Mouse (Mus musculus) MEL (cell line): ENCODE results near the gene Ddx25.

Experiments
- CTCF ChIP-seq, 3 experiments: IDR thresholded peaks in 2 of 3; conservative IDR thresholded peaks in 1 of 3; 2 replicates each; pipeline ENCODE4 v1.5.1; 2011 to 2012; ENCODE audit warnings: low read length in 3 of 3, low read depth in 2 of 3, mild to moderate bottlenecking in 2 of 3, improper control_type of control experiment in 1 of 3, inconsistent platforms in 1 of 3, mixed read lengths in 1 of 3, moderate library complexity in 1 of 3; ENCODE audit not compliant: control insufficient read depth in 1 of 3, insufficient read depth in 1 of 3, poor library complexity in 1 of 3, severe bottlenecking in 1 of 3
- GATA1 ChIP-seq: IDR thresholded peaks from 2 replicates; pipeline ENCODE4 v1.6.1; 2011; ENCODE audit warnings: low read depth, low read length, improper control_type of control experiment
- MAZ ChIP-seq: IDR thresholded peaks from 2 replicates; pipeline ENCODE4 v1.6.1; 2012; ENCODE audit warnings: low read depth, mild to moderate bottlenecking, inconsistent platforms, low read length, improper control_type of control experiment
- MXI1 ChIP-seq: IDR thresholded peaks from 2 replicates; pipeline ENCODE4 v1.6.1; 2011; ENCODE audit warnings: mild to moderate bottlenecking, low read depth, low read length, improper control_type of control experiment
- SMC3 ChIP-seq: IDR thresholded peaks from 2 replicates; pipeline ENCODE4 v1.6.1; 2011; ENCODE audit warnings: low read depth, low read length, improper control_type of control experiment
- USF2 ChIP-seq, 2 experiments: IDR thresholded peaks; 2 replicates each; pipeline ENCODE4 v1.6.1; 2011 to 2012; ENCODE audit warnings: improper control_type of control experiment in 2 of 2, low read length in 2 of 2, borderline replicate concordance in 1 of 2, inconsistent platforms in 1 of 2, low read depth in 1 of 2, mild to moderate bottlenecking in 1 of 2; ENCODE audit not compliant: insufficient read depth in 1 of 2
- ZKSCAN1 ChIP-seq: IDR thresholded peaks from 2 replicates; pipeline ENCODE4 v1.6.1; 2012; ENCODE audit warnings: low read depth, mild to moderate bottlenecking, inconsistent platforms, low read length, improper control_type of control experiment, moderate library complexity

DNA sequence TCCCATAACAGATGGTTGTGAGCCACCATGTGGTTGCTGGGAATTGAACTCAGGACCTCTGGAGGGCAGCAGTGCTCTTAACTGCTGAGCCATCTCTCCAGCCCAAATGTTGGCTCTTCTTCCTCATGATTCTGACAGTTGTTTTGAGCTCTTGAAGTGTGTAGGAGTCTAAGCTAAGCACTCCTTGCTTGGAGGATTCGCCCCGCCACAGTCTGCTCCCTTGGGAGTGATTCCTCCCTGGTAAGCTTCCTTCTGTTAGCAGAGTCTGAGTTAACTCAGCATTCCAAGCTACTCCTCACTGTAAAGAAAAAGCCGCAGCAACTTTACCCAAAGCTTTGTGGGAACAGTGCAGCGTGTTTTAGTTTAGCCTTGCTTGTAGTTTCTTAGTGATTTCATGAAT lies 69.8 kb downstream of the Ddx25 start:
- no peak for TF ChIP-seq CTCF (IDR thresholded peaks at IDR 0.05 in 2 of 3, conservative IDR thresholded peaks at IDR 0.05 in 1 of 3; ENCODE audit: control insufficient read depth in 1 of 3, insufficient read depth in 1 of 3, low read depth in 2 of 3, low read length in 3 of 3, poor library complexity in 1 of 3, severe bottlenecking in 1 of 3)
- TF ChIP-seq USF2 (IDR thresholded peaks at IDR 0.05; ENCODE audit: borderline replicate concordance in 1 of 2, insufficient read depth in 1 of 2, low read depth in 1 of 2, low read length in 2 of 2), result no peak
- no peak for TF ChIP-seq MXI1
- no peak for TF ChIP-seq SMC3
- no peak for TF ChIP-seq GATA1
- no peak for TF ChIP-seq ZKSCAN1
- no peak for TF ChIP-seq MAZ
